ENCODE assay signal across 16 mouse cellular contexts in genomic region chr6:53395208-53395607, GRCm38 (mm10).
DNase-seq lines count a peak whose midpoint lies in the region; ATAC-seq lines count a peak whose summit lies in the region.
"Had no signal": no experiment of that assay in that cellular context is flagged by ENCODE, and none has a peak within 500 bp of the region (broad histone marks: within the 10 kb centered on the region; RNA-seq: fewer than 3 reads in every experiment).

No protein-coding gene starts in this region.

- intact Hi-C loops in heart, postnatal 36 days (cut with DNase I), result no loop called here

- H3K9me3 ChIP-seq in limb, embryonic 11.5 days (ENCODE audit: control insufficient read depth, low read length), result no peaks in the 10 kb centered on the region
- no peaks in the 10 kb centered on the region for H3K9me3 ChIP-seq in intestine, embryonic 16.5 days (ENCODE audit: control insufficient read depth, low read length)
- H3K9me3 ChIP-seq: heart, embryonic 10.5 days had no signal

- H3K36me3 ChIP-seq in limb, embryonic 11.5 days (ENCODE audit: control insufficient read depth, insufficient read depth, low read length), result no peaks in the 10 kb centered on the region; the same call in 1 of the 2 replicates
- no peaks in the 10 kb centered on the region for H3K36me3 ChIP-seq in intestine, embryonic 16.5 days (ENCODE audit: control insufficient read depth, insufficient read depth, low read length)

- ATAC-seq in cerebellum, adult (ENCODE audit: insufficient number of reproducible peaks, low FRiP score, low TSS enrichment), result 0 out of 2 replicates have a peak, but pooled peaks have one; percentile 18
- no peak for ATAC-seq in limb, embryonic 11.5 days (ENCODE audit: insufficient number of reproducible peaks, low FRiP score, low TSS enrichment, low read depth)
- ATAC-seq in intestine, embryonic 16.5 days, result no peak
- ATAC-seq: Patski had no signal

- H3K27ac ChIP-seq in limb, embryonic 11.5 days (replicated peaks; ENCODE audit: low read depth, low read length), result no peak overlapping the region
- no peak overlapping the region for H3K27ac ChIP-seq in intestine, embryonic 16.5 days (ENCODE audit: low read length)
- H3K27ac ChIP-seq: liver, embryonic 14.5 days; stomach, postnatal 0 days had no signal

- peaks cover 28% of the 10 kb centered on the region for H3K4me1 ChIP-seq in limb, embryonic 11.5 days (ENCODE audit: control insufficient read depth, insufficient read depth, low read length)
- H3K4me1 ChIP-seq in intestine, embryonic 16.5 days (ENCODE audit: control insufficient read depth, insufficient read depth, low read length), result peaks cover 12% of the 10 kb centered on the region

- no peak overlapping the region for H3K4me3 ChIP-seq in limb, embryonic 11.5 days (ENCODE audit: low read depth, low read length)
- no peak overlapping the region for H3K4me3 ChIP-seq in intestine, embryonic 16.5 days (ENCODE audit: low read length)
- H3K4me3 ChIP-seq: heart, embryonic 10.5 days had no signal

- no peak overlapping the region for H3K4me2 ChIP-seq in limb, embryonic 11.5 days (ENCODE audit: low read depth, severe bottlenecking)
- H3K4me2 ChIP-seq in intestine, embryonic 16.5 days (ENCODE audit: low read depth, low read length), result no peak overlapping the region

- H3K27me3 ChIP-seq in limb, embryonic 11.5 days (ENCODE audit: control insufficient read depth, insufficient read depth, low read length), result no peaks in the 10 kb centered on the region
- no peaks in the 10 kb centered on the region for H3K27me3 ChIP-seq in intestine, embryonic 16.5 days (replicated peaks; ENCODE audit: control insufficient read depth, insufficient read depth, low read length)
- H3K27me3 ChIP-seq: Patski had no signal

- DNase-seq in cerebellum, adult 11-12 months, result no peak
- peak; percentile 84 for DNase-seq in heart, adult 11 months
- DNase-seq in heart, postnatal 36 days, result no peak
- DNase-seq in cerebellum, adult 8-10 months, result peak; percentile 28
- peak; percentile 33 for DNase-seq in limb, embryonic 11.5 days (ENCODE audit: low spot score)
- no peak for DNase-seq in spleen, postnatal 14 days (ENCODE audit: low spot score in 2 of 2)
- DNase-seq: gastrocnemius, postnatal 10 days; heart, postnatal 4 days; lung, postnatal 10 days; thymus, postnatal 25 days had no signal

- H3K9ac ChIP-seq in limb, embryonic 11.5 days (ENCODE audit: low read length), result no peak overlapping the region
- no peak overlapping the region for H3K9ac ChIP-seq in intestine, embryonic 16.5 days (ENCODE audit: low read depth, low read length)
- H3K9ac ChIP-seq: liver, embryonic 14.5 days had no signal

- WGBS in limb, embryonic 11.5 days, result 62% methylated on average over 4 of the region's 4 CpGs
- WGBS in intestine, embryonic 16.5 days, result 69% methylated on average over 4 of the region's 4 CpGs

Comparison
In these comparisons a context has a peak if more than half of its experiments do, and no peak if none do; other contexts are left out.
1. DNase-seq: peak in heart, adult 11 months (single experiment), cerebellum, adult 8-10 months (single experiment) and limb, embryonic 11.5 days (single experiment); none in cerebellum, adult 11-12 months (single experiment), heart, postnatal 36 days (0 of 2) and spleen, postnatal 14 days (0 of 2).